Mouse (Mus musculus): ENCODE results near the gene Jaml.

DNA sequence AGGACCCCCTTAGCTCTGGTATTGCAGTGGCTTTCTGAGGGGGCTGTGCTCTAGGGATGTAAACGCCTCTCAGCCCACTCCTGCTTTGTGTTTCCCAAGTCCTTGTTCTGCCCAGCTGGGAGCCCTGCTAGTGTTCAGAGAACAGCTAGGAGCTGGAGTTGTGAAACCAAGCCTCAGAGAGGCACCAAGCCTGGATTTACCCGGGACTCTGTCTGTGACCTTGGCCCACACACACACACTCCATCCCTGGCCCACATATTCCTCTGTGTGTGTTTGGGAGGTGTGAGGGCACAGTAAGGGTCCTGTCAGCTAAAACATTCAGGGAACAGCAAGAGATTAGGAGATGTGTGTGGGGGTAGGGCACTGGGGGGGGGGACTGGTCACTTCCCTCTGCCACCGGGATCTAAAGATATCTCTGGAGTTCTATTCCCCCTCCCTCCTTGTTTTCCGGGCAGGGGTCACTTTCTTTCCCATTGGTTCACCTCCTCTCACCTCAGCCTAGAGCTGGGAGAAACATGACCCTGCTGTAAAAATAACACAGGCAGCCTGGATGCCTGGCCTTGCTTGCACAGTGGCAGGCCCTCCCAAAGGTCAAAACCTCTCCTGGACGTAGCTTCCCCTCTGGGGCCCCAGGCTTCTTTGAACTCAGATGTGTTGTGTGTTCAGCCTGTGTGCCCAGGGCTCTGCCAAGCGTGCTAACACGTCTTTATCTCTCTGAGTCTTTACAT is 57.6 kb downstream of the Jaml start:
- no peak for TF ChIP-seq CTCF (conservative IDR thresholded peaks at IDR 0.05; ENCODE audit: insufficient read depth, insufficient read length, low read depth, low read length)
- no peak for TF ChIP-seq POLR2A (IDR thresholded peaks at IDR 0.05; ENCODE audit: low read depth, low read length)

Data from kidney, adult 2 months (tissue).